Mouse (Mus musculus) megakaryocyte, embryonic 14.5 days (primary cell): ENCODE measurements around the gene Angptl4. TPM values are rescaled to one million over a fixed set of nuclear protein-coding genes. Genes with fewer than 3 reads are reported as not detected.
A peak's percentile ranks its signal among the peaks of the same experiment; 100 is the strongest.
"Not testable (repeated sequence)": the region's sequence is repeated elsewhere in the genome, so short reads cannot be mapped to it uniquely, and the experiment has no call there.

Experiments used
- H3K27me3 ChIP-seq: replicated peaks from 2 replicates; pipeline ENCODE3; 2012; ENCODE audit warnings: inconsistent platforms
- H3K36me3 ChIP-seq: replicated peaks from 2 replicates; pipeline ENCODE3; 2012; ENCODE audit warnings: low read length, inconsistent platforms, mixed read lengths
- H3K4me1 ChIP-seq: 2 replicates; pipeline ENCODE4 v1.6.1; 2012; ENCODE audit warnings: inconsistent platforms
- H3K4me3 ChIP-seq: replicated peaks from 2 replicates; pipeline ENCODE3; 2012; ENCODE audit warnings: moderate library complexity, mild to moderate bottlenecking, inconsistent platforms
- H3K9me3 ChIP-seq: 2 replicates; pipeline ENCODE4 v1.6.1; 2012; ENCODE audit warnings: inconsistent platforms
- FLI1 ChIP-seq: IDR thresholded peaks from 2 replicates; pipeline ENCODE4 v1.6.1; 2012; ENCODE audit warnings: low read length, inconsistent platforms, mixed read lengths
- GATA1 ChIP-seq: IDR thresholded peaks from 3 replicates; pipeline ENCODE4 v1.6.1; 2012; ENCODE audit warnings: mixed read lengths, low read length, inconsistent platforms, borderline replicate concordance
- polyA plus RNA-seq: library from polyadenylated mRNA; stranded (reverse); fragments of >175 nt; gene quantifications from 2 replicates; pipeline ENCODE4 v1.2.3, GENCODE M21; 2012; ENCODE audit warnings: low replicate concordance; ENCODE audit not compliant: insufficient read depth

Gene Angptl4
- 0.59 and 1.5 TPM in 2 replicates for polyA plus RNA-seq

- H3K36me3 ChIP-seq = peaks cover 24% of the 10 kb centered on the region
Measured at GRCm38 (mm10) chr17:33781124-33781977, at the start of gene Angptl4. TSS of gene Angptl4 (minus strand) at chr17:33781830.

GRCm38 (mm10) chr17:33829561-33829960 lies 47.9 kb upstream of the Angptl4 start:
- Histone ChIP-seq H3K4me1 (peaks cover 23% of the 10 kb centered on the region), H3K27me3 (no peaks in the 10 kb centered on the region), H3K4me3 (no peak overlapping the region), H3K9me3 (no peaks in the 10 kb centered on the region), H3K36me3 (peaks cover 78% of the 10 kb centered on the region)
- TF ChIP-seq FLI1 (no peak), GATA1 (no peak)

More at GRCm38 (mm10) chr17:33781124-33781977, at the start of gene Angptl4:
- peaks cover 20% of the 10 kb centered on the region for H3K27me3 ChIP-seq
- no peaks in the 10 kb centered on the region for H3K9me3 ChIP-seq
- peak within 1 kb of the TSS; percentile 91 for H3K4me3 ChIP-seq
- peaks cover 46% of the 10 kb centered on the region for H3K4me1 ChIP-seq
- no peak for TF ChIP-seq GATA1
- TF ChIP-seq FLI1 = no peak

- H3K36me3 ChIP-seq = peaks cover 72% of the 10 kb centered on the region
- TF ChIP-seq GATA1 = no peak
Measured at GRCm38 (mm10) chr17:33828892-33829291, 47.3 kb upstream of the Angptl4 start.

GRCm38 (mm10) chr17:33826850-33827249 lies 45.2 kb upstream of the Angptl4 start:
- TF ChIP-seq FLI1 (no peak), GATA1 (no peak)
- Histone ChIP-seq H3K27me3 (no peaks in the 10 kb centered on the region), H3K36me3 (peaks cover 69% of the 10 kb centered on the region), H3K4me3 (no peak overlapping the region), H3K9me3 (no peaks in the 10 kb centered on the region), H3K4me1 (peaks cover 42% of the 10 kb centered on the region)

More at GRCm38 (mm10) chr17:33828892-33829291, 47.3 kb upstream of the Angptl4 start:
- Histone ChIP-seq H3K9me3 (no peaks in the 10 kb centered on the region), H3K4me1 (peaks cover 23% of the 10 kb centered on the region), H3K27me3 (no peaks in the 10 kb centered on the region), H3K4me3 (no peak overlapping the region)

GRCm38 (mm10) chr17:33825462-33825861 lies 43.8 kb upstream of the Angptl4 start:
- Histone ChIP-seq H3K9me3 (no peaks in the 10 kb centered on the region), H3K4me1 (peaks cover 55% of the 10 kb centered on the region), H3K36me3 (peaks cover 69% of the 10 kb centered on the region), H3K4me3 (peak overlapping the region; percentile 95), H3K27me3 (no peaks in the 10 kb centered on the region)
- TF ChIP-seq GATA1 = no peak

- not testable (repeated sequence) for H3K9me3 ChIP-seq, H3K27me3 ChIP-seq
- Histone ChIP-seq H3K4me1 (peaks cover 60% of the 10 kb centered on the region), H3K36me3 (peaks cover 69% of the 10 kb centered on the region), H3K4me3 (peak overlapping the region; percentile 95)
Measured at GRCm38 (mm10) chr17:33824997-33825330, 43.3 kb upstream of the Angptl4 start.

GRCm38 (mm10) chr17:33824084-33824996 lies 42.7 kb upstream of the Angptl4 start, which contains the start of the genes Rps28 and Ndufa7:
TSS of gene Rps28 (minus strand) at chr17:33824562.
TSS of gene Ndufa7 (plus strand) at chr17:33824572.
- Histone ChIP-seq H3K4me3 (peak within 1 kb of the TSS; percentile 95), H3K4me1 (peaks cover 64% of the 10 kb centered on the region), H3K27me3 (no peaks in the 10 kb centered on the region), H3K36me3 (peaks cover 68% of the 10 kb centered on the region), H3K9me3 (no peaks in the 10 kb centered on the region)
- no peak for TF ChIP-seq FLI1
- TF ChIP-seq GATA1 = no peak

GRCm38 (mm10) chr17:33823171-33823570 lies 41.5 kb upstream of the Angptl4 start:
- H3K36me3 ChIP-seq = peaks cover 69% of the 10 kb centered on the region
- not testable (repeated sequence) for H3K27me3 ChIP-seq, H3K9me3 ChIP-seq
- H3K4me3 ChIP-seq = peak overlapping the region; percentile 95
- H3K4me1 ChIP-seq = peaks cover 74% of the 10 kb centered on the region

GRCm38 (mm10) chr17:33822436-33822959 lies 40.9 kb upstream of the Angptl4 start:
- Histone ChIP-seq H3K36me3 (peaks cover 63% of the 10 kb centered on the region), H3K4me1 (peaks cover 74% of the 10 kb centered on the region), H3K4me3 (peak overlapping the region; percentile 31), H3K9me3 (no peaks in the 10 kb centered on the region), H3K27me3 (no peaks in the 10 kb centered on the region)
- TF ChIP-seq GATA1 (no peak), FLI1 (no peak)
